Mouse (Mus musculus): ENCODE results near the gene Tcf7l2.

DNA sequence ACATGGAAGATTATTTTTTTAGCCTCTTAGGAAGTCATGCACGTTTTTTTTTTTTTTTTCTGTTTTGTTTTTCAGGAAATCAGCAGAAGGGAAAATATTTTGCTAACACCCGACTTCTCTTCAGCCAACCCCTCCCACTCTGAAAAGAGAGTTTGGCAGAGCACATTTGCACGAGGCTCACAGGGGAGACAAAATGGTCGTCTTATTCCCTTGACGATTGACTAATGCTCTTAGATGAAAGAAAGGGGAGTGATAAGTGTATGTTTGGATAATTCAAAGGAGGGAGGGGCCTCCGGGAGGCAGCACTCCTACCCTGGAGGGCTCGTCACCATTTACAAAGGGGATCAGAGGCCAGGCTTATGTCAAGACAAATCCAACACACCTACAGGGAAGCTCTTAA is 224.4 kb downstream of the Tcf7l2 start:
- TF ChIP-seq CTCF (IDR thresholded peaks at IDR 0.05; ENCODE audit: low read depth, low read length) (no peak), POLR2A (IDR thresholded peaks at IDR 0.05; ENCODE audit: borderline replicate concordance, low read depth, low read length) (no peak)
